Mouse (Mus musculus): ENCODE measurements at regions not wholly inside any gene's neighbourhood (a gene's known extent, or its start where the extent isn't known, plus 50 kb on each side); places are given as distances from the start of the nearest gene placed in this dataset.

DNA sequence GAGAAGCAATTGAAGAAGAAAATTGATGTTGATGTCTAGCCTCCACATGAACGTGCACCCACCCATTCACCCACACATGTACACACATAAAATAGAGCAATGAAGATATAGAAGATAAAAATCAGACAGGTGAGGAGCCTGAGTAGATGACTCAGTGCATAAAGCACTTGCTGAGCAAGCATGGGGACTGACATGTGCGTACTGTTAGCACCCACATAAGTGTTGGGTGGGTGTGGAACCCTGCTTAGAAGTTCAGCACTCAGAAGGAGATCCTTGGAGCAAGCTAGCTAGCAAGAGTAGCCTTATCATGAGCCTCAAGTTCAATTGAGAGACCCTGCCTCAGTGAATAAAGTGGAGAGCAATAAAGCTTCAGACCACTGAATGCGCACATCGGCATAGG lies 305.7 kb upstream of the Adamts9 start:
- Histone ChIP-seq H3K27ac (ENCODE audit: insufficient read depth, low read length) (no peak overlapping the region), H3K27me3 (ENCODE audit: control insufficient read depth, insufficient read depth, low read length) (no peaks in the 10 kb centered on the region; the same call in 1 of the 2 replicates), H3K4me3 (replicated peaks; ENCODE audit: insufficient read depth, low read depth, low read length) (no peak overlapping the region), H3K4me1 (ENCODE audit: control insufficient read depth, insufficient read depth, low read length) (no peaks in the 10 kb centered on the region)
- 91% methylated on average over 4 of the region's 4 CpGs for WGBS
- TF ChIP-seq CTCF (IDR thresholded peaks at IDR 0.05; ENCODE audit: borderline replicate concordance, insufficient read depth, low read depth, low read length) (no peak), POLR2A (IDR thresholded peaks at IDR 0.05; ENCODE audit: borderline replicate concordance, insufficient read depth, low read length) (no peak)
- DNase-seq, result no peak

DNA sequence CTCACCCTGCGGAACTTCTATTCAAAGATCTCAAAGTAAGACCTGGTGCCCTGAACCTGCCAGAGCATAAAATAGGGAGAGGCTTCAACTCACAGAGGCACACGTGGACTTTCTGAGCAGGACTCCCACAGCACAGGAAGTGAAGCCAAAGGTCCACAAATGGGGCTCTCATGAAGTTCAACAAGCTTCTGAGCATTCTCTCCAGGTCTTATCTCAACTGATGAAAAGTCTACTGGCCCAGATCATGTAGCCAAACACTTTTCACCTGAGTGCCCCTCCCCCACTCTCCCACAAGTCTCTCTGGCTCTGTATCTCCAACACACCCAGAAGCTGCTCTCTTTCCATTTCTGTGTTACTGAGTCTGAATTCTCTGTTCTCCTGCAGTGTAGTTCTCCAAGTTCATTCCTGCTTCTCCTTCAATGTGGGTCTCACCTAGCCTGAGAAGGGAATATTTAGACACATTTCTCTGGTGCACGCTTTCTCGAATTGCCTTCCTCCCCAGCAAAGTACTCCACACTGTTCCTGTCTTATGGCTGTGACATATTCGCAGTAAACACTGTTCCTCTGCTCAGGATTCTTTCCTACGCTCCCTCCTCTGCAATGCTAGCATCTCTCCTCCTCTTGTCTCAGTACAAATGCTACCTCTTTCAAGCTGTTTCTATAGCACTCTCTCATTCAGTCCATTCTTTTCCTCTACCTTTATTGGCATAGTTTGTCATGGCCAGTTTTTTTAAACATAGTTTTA lies 303.4 kb upstream of the Adamts9 start:
- Histone ChIP-seq H3K27me3 (ENCODE audit: control insufficient read depth, insufficient read depth, low read length) (no peaks in the 10 kb centered on the region; the same call in 1 of the 2 replicates), H3K4me3 (replicated peaks; ENCODE audit: insufficient read depth, low read depth, low read length) (no peak overlapping the region), H3K27ac (ENCODE audit: insufficient read depth, low read length) (no peak overlapping the region), H3K4me1 (ENCODE audit: control insufficient read depth, insufficient read depth, low read length) (no peaks in the 10 kb centered on the region)
- 94% methylated on average over 6 of the region's 6 CpGs for WGBS
- no peak for DNase-seq
- TF ChIP-seq CTCF (IDR thresholded peaks at IDR 0.05; ENCODE audit: borderline replicate concordance, insufficient read depth, low read depth, low read length), result no peak
- TF ChIP-seq POLR2A (IDR thresholded peaks at IDR 0.05; ENCODE audit: borderline replicate concordance, insufficient read depth, low read length), result no peak

DNA sequence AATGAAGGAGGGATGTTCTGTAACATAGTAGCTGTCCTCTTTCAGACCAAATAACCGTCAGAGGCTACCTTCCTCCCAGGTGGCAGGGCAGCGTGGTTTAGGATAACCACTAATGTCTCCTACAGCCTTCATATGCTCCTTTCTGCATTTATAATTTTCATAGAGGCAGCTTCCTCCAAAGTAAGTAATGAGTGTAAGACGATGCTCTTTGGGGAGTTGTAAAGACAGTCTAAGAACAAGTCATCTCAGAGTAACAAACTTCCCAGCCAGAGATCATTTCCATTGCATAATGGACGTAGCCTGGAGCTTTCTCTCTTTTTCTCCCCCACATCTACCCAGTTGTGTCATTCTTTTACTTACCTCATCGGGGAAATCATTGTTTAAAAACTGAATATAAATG lies 292.3 kb upstream of the Adamts9 start:
- H3K27me3 ChIP-seq (ENCODE audit: control insufficient read depth, insufficient read depth, low read length), result no peaks in the 10 kb centered on the region; the same call in 1 of the 2 replicates
- H3K4me1 ChIP-seq (ENCODE audit: control insufficient read depth, insufficient read depth, low read length), result no peaks in the 10 kb centered on the region
- TF ChIP-seq CTCF (IDR thresholded peaks at IDR 0.05; ENCODE audit: borderline replicate concordance, insufficient read depth, low read depth, low read length) (no peak), POLR2A (IDR thresholded peaks at IDR 0.05; ENCODE audit: borderline replicate concordance, insufficient read depth, low read length) (no peak)
- H3K27ac ChIP-seq (ENCODE audit: insufficient read depth, low read length), result no peak overlapping the region
- 90% methylated on average over 5 of the region's 5 CpGs for WGBS
- no peak overlapping the region for H3K4me3 ChIP-seq (replicated peaks; ENCODE audit: insufficient read depth, low read depth, low read length)
- DNase-seq, result no peak

DNA sequence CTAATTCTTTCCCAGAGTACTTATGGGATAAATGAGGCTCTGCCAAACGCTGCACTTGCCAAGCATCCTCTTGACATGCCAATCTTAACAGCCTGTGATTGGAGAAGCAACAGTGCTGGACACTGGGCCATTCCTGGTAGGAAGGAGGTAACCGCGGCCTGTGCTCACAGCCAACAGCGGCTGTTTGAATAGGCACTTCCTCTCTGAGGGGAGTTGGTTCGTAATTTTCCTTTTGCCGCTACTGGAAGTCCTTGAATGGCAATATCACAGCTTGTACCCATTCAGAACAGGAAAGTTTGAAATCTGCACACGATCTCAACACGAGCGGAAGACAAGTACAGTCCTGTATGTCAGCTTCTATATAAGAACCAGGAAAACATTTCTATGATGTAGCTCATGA lies 289.3 kb upstream of the Adamts9 start:
- Histone ChIP-seq H3K4me1 (ENCODE audit: control insufficient read depth, insufficient read depth, low read length) (no peaks in the 10 kb centered on the region), H3K27me3 (ENCODE audit: control insufficient read depth, insufficient read depth, low read length) (no peaks in the 10 kb centered on the region; the same call in 1 of the 2 replicates), H3K4me3 (replicated peaks; ENCODE audit: insufficient read depth, low read depth, low read length) (no peak overlapping the region), H3K27ac (ENCODE audit: insufficient read depth, low read length) (no peak overlapping the region)
- no peak for DNase-seq
- TF ChIP-seq CTCF (IDR thresholded peaks at IDR 0.05; ENCODE audit: borderline replicate concordance, insufficient read depth, low read depth, low read length) (no peak), POLR2A (IDR thresholded peaks at IDR 0.05; ENCODE audit: borderline replicate concordance, insufficient read depth, low read length) (no peak)
- 32% methylated on average over 9 of the region's 9 CpGs for WGBS

DNA sequence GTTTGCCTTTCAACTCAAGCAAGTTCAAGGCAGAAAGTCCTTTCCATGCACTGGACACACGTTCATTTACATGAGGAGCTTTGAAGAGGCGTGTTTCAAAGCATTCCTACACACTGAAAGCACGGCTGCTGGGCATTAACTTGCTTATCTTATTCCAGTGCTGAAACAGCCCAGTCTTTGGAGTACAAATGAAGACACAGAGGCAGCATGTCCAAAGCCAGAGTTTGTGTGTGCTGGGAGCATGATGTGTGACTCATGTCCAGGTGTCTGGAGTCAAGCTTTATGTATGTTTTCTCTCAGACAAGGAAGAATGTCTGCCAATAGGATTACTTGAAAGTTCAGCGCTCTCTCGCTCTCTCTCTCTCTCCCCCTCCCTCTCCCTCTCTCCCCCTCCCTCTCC lies 287.2 kb upstream of the Adamts9 start:
- TF ChIP-seq CTCF (IDR thresholded peaks at IDR 0.05; ENCODE audit: borderline replicate concordance, insufficient read depth, low read depth, low read length), result no peak
- no peak for TF ChIP-seq POLR2A (IDR thresholded peaks at IDR 0.05; ENCODE audit: borderline replicate concordance, insufficient read depth, low read length)
- WGBS, result 83% methylated on average over 5 of the region's 5 CpGs
- Histone ChIP-seq H3K4me3 (replicated peaks; ENCODE audit: insufficient read depth, low read depth, low read length) (no peak overlapping the region), H3K27me3 (ENCODE audit: control insufficient read depth, insufficient read depth, low read length) (no peaks in the 10 kb centered on the region; the same call in 1 of the 2 replicates), H3K27ac (ENCODE audit: insufficient read depth, low read length) (no peak overlapping the region), H3K4me1 (ENCODE audit: control insufficient read depth, insufficient read depth, low read length) (no peaks in the 10 kb centered on the region)
- no peak for DNase-seq

DNA sequence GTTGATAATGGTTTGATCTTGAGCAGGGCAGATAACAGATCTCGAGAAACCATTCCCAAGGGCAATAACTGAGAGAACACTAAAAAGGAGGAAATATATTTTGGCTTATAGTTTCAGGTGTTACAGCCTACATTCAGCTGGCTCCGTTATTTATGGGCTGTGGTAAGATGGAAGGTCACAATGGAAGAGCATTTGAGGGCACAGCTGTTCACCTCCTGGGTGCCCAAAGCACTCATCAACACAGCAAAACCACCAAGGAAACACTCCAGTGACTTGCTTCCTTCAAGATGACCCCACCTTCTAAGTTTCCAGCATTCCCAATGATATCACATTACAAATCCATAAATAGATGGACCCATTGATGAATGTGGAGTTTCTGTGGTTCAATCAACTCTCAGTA lies 286.0 kb upstream of the Adamts9 start:
- H3K4me1 ChIP-seq (ENCODE audit: control insufficient read depth, insufficient read depth, low read length), result no peaks in the 10 kb centered on the region
- no peak overlapping the region for H3K27ac ChIP-seq (ENCODE audit: insufficient read depth, low read length)
- no peak for DNase-seq
- H3K27me3 ChIP-seq (ENCODE audit: control insufficient read depth, insufficient read depth, low read length), result no peaks in the 10 kb centered on the region; the same call in 1 of the 2 replicates
- H3K4me3 ChIP-seq (replicated peaks; ENCODE audit: insufficient read depth, low read depth, low read length), result no peak overlapping the region
- 91% methylated on average over 2 of the region's 2 CpGs for WGBS
- TF ChIP-seq CTCF (IDR thresholded peaks at IDR 0.05; ENCODE audit: borderline replicate concordance, insufficient read depth, low read depth, low read length) (no peak), POLR2A (IDR thresholded peaks at IDR 0.05; ENCODE audit: borderline replicate concordance, insufficient read depth, low read length) (no peak)

DNA sequence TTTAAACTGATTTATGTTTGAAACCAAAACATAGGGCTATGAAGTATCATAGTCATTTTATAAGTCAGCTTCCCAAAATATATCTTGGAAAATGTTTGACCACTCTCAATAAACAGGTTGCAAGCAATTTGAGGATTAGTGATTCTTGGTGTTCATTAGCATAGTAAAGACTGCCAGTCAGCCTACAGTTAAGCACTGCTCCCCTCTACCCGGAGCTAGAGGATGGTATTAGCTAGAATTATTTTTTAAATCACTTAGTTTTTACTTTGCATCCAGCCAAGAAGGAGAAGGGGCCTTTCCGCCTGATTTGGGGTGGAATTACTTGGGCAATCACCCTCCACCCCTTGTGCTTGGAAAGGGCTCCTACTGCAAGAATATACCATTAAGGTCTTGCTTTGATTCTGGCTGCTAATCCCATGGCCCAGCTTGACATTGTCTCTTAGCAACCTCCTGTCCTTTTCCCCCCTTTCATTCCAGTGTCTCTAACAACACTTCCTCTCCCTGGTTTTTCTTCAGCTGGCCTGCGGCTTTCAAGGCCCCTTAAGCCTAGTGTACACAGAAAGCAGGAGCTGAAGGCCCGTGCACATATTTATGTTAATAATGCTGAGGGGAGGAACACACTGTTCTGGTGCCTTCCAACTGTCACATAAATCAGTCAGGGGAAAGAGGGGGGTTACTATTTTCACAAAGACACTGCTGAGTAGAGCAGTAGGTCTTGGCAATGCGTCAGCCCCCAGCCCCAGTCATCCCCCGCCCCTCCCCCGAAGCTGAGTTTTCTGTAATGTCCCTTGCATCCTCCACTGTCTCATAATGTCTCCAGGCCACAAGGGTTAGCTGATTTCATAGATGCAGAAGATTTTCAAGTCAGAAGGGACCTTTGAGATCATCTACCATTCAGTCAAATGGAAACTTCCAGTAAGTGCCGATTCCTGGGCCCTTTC lies 280.6 kb upstream of the Adamts9 start:
- 28% methylated on average over 8 of the region's 8 CpGs for WGBS
- Histone ChIP-seq H3K4me1 (ENCODE audit: control insufficient read depth, insufficient read depth, low read length) (no peaks in the 10 kb centered on the region), H3K4me3 (replicated peaks; ENCODE audit: insufficient read depth, low read depth, low read length) (no peak overlapping the region), H3K27me3 (ENCODE audit: control insufficient read depth, insufficient read depth, low read length) (no peaks in the 10 kb centered on the region), H3K27ac (ENCODE audit: insufficient read depth, low read length) (no peak overlapping the region)
- DNase-seq, result no peak
- TF ChIP-seq POLR2A (IDR thresholded peaks at IDR 0.05; ENCODE audit: borderline replicate concordance, insufficient read depth, low read length), result no peak
- TF ChIP-seq CTCF (IDR thresholded peaks at IDR 0.05; ENCODE audit: borderline replicate concordance, insufficient read depth, low read depth, low read length), result no peak

All from cerebellum, adult 2 months (tissue).